Mouse (Mus musculus) spleen, postnatal 10 days (tissue): ENCODE data around the gene Nt5e.
"Not testable (repeated sequence)": the region's sequence is repeated elsewhere in the genome, so short reads cannot be mapped to it uniquely, and the experiment has no call there.

ENCODE experiments used
- DNase-seq, 2 experiments: peaks; one replicate each; pipeline ENCODE4 v3.0.0; 2021 to 2022; ENCODE audit warnings: low spot score in 2 of 2

The Nt5e gene

GRCm38 (mm10) chr9:88326930-88327901, at the start of gene Nt5e:
Gene Nt5e (plus strand): TSS chr9:88327197.
- DNase-seq, result peak; percentile 14 to 46

GRCm38 (mm10) chr9:88277588-88277987, 49.4 kb upstream of the Nt5e start:
- no peak for DNase-seq

DNA sequence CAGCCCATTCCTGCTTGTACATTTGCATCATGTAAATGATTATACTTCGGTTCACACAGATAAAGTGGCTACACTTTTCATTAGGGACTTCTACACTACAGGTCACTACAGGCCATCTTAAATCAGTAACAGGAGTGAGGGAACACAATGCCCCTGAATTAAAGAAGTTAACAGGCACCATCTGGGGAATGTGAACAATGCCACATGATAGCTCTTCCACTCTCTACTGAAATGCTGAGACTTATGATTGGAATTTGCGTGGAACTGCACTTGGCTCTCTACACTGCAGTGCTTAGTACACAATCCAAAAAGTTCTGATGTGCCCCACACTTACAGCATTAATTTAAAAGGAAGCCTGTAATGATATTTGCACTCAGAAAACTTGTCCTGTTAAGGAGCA, 47.3 kb upstream of the Nt5e start:
- no peak for DNase-seq

- DNase-seq, result no peak
Observed at GRCm38 (mm10) chr9:88289568-88290168, 37.3 kb upstream of the Nt5e start.

- no peak for DNase-seq
Observed at GRCm38 (mm10) chr9:88292836-88293370, 34.1 kb upstream of the Nt5e start.

GRCm38 (mm10) chr9:88295798-88296197, 31.2 kb upstream of the Nt5e start:
- no peak for DNase-seq

GRCm38 (mm10) chr9:88296321-88296720, 30.7 kb upstream of the Nt5e start:
- no peak for DNase-seq

GRCm38 (mm10) chr9:88297244-88297643, 29.8 kb upstream of the Nt5e start:
- DNase-seq, result not testable (repeated sequence)

GRCm38 (mm10) chr9:88297871-88298658, 28.9 kb upstream of the Nt5e start:
- DNase-seq, result no peak

- no peak for DNase-seq
Observed at GRCm38 (mm10) chr9:88307019-88307618, 19.9 kb upstream of the Nt5e start.

- no peak for DNase-seq
Observed at GRCm38 (mm10) chr9:88309127-88309526, 17.9 kb upstream of the Nt5e start.

DNA sequence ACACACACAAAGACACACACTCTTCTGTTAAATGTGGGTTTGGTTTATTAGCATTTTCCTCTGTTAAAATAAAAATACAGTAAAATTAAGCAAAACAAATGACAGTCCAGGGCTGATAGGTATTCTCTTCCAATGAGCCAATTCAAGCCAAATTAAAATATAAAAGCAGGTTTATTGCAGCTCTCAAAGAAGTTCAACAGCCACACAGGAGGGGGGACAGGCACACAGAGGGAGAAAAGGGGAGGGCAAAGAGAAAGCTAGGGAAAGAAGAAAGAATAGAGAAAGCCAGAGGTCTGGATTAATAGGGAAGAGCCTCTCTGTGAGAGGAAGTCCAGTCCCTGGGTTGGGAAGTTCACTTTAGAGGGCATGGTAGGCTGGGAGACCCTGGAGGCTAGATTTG, 7.8 kb upstream of the Nt5e start:
- no peak for DNase-seq

DNA sequence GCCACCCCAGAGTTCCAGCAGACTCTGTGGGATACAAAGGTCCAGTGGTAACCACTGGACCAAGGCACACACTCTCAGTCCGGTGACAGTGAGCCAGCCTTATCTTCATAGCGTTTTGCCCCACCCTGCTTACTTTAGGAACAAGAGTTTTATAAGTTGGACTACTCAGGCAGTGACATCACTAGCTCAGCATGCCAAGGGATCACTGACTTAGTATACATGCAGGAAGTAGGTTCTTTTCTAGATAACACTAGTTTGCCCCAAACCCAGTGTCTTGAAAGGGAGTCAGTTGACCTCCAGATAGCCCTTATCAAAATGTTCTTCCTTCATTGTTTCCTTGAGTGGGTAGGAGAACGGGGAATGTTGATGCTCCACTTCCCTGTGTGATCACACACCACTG, 2.4 kb upstream of the Nt5e start:
- DNase-seq, result no peak

DNA sequence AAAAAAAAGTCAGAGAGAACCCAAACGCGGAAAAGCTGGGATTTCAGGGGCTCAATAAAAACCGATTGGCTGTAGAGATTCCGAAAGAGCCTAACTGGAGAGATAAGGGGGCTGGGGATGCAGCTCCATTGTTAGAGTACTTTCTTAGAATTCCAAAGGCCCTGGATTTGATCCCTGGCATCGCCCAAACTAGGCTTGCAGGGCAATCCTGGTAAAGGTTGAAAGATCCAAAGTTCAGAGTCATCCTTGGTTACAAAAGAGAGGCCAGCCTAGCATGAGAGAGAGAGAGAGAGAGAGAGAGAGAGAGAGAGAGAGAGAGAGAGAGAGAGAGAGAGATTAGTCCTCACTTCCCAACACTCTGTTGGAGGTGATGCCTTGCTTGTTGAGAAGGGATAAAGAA, 1.7 kb downstream of the Nt5e start:
- DNase-seq, result no peak

DNA sequence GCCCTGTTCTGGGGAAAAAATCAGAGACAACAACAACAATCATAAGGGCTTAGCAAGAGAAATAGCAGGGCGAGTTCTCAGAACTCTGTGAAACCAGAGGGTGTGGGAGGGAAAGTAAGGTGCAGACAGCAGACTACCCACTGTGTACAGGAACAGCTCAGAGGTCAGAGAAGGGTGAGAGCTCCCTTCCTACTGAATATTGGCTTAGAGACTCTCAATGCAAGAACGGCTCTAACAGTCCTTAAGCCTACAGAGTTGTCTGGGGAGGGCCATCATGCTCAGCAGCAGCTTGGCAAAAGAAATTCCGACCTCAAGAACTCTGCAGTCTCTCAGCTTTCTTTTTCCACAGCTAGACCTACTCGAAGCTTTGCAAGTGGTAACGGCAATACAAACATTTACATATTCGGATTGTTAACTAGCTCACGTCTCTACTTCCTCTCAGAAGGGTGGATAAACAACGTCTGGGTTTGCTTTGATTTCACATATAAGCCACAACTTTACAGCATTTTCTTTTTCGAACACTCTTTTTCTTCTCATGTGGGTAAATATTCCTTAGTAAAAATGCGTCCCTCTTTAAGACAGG, 2.3 kb downstream of the Nt5e start:
- no peak for DNase-seq

DNA sequence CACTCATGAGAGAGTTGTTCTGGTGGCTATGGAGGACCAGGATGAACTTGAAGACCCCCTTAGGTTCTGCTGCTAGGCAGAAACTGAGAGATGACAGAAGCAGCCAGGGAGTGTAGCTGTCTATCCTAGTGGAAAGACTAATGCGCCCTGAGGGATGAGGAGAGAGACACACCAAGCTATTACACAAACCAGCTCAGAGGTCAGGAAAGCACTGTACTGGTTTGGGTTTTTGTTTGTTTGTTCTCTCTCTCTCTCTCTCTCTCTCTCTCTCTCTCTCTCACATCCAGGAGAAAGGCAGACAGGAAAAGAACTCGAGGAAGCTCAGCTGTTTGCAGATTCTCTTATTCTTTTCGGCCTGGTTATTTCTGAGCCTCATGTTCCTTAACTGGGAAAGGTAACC, 3.3 kb downstream of the Nt5e start:
- DNase-seq, result no peak

- no peak for DNase-seq
Observed at GRCm38 (mm10) chr9:88332447-88332846, 5.5 kb downstream of the Nt5e start.

- no peak for DNase-seq
Observed at GRCm38 (mm10) chr9:88335839-88336238, 8.8 kb downstream of the Nt5e start.

DNA sequence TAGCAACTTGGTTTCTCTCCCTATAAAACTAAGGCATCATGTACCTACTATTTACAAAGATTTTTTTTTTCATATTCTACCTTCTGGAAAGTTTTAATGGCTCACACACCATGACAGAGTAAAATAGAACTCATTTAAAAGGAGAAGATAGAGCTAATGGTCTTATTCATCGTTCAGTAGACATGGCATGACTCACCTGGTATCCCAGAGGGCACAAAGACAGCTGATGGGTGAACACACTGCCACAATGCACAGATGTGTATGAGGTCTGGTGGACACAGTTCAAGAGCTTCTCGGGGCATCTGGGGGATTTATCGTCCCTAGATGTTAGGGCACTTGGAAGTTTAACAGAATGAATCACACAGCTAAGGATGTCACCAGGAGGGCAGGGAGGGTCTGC, 13.8 kb downstream of the Nt5e start:
- DNase-seq, result no peak

- DNase-seq, result no peak
Observed at GRCm38 (mm10) chr9:88342241-88342640, 15.2 kb downstream of the Nt5e start.

DNA sequence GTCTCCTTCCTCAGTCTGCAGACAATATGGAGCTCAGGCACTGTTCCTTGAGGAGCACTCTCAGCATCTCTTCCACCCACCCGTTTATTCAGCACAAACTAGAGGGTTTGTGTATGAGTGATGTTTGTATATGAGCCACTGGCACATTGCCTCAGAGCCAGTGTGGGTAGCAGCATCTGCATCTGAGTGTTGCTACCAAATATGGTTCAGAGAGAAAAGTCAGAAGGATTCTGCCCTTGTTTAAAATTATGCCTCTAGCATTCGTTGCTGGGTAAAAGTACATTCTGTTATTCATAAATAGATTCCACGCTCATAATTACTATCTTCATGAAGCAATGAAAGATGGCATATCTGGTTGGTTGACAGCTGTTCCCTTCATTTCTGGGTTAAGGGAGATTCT, 15.7 kb downstream of the Nt5e start:
- DNase-seq, result no peak
